Mouse (Mus musculus) forebrain, embryonic 15.5 days (tissue): ENCODE measurements around the gene Sh3bgrl. TPM values are rescaled to one million over a fixed set of nuclear protein-coding genes. Genes with fewer than 3 reads are reported as not detected.

Experiments
- ATAC-seq: fragments of 200-750 bp; cut with Nextera tagmentation; replicated peaks from 2 replicates; pipeline ENCODE4 v1.8.0; 2017; ENCODE audit warnings: mild to moderate bottlenecking, moderate TSS enrichment, moderate library complexity
- H3K27ac ChIP-seq: fragments of 300-500 bp; sonication (generic); replicated peaks from 2 replicates; pipeline ENCODE4 v1.5.1; 2015; ENCODE audit warnings: mild to moderate bottlenecking, inconsistent platforms
- H3K27me3 ChIP-seq: fragments of 300-500 bp; sonication (generic); 2 replicates; pipeline ENCODE4 v1.6.1; 2015; ENCODE audit warnings: inconsistent platforms
- H3K36me3 ChIP-seq: fragments of 300-500 bp; sonication (generic); 2 replicates; pipeline ENCODE4 v1.6.1; 2015; ENCODE audit warnings: mild to moderate bottlenecking, inconsistent platforms
- H3K4me1 ChIP-seq: fragments of 300-500 bp; sonication (generic); 2 replicates; pipeline ENCODE4 v1.6.1; 2015; ENCODE audit warnings: inconsistent platforms
- H3K4me2 ChIP-seq: fragments of 300-500 bp; sonication (generic); replicated peaks from 2 replicates; pipeline ENCODE4 v1.6.1; 2015; ENCODE audit warnings: mild to moderate bottlenecking, inconsistent platforms
- H3K4me3 ChIP-seq: fragments of 300-500 bp; sonication (generic); 2 replicates; pipeline ENCODE4 v1.5.1; 2015; ENCODE audit warnings: mild to moderate bottlenecking, inconsistent platforms
- H3K9ac ChIP-seq: fragments of 300-500 bp; sonication (generic); replicated peaks from 2 replicates; pipeline ENCODE4 v1.6.1; 2015; ENCODE audit warnings: mild to moderate bottlenecking, inconsistent platforms
- H3K9me3 ChIP-seq: fragments of 300-500 bp; sonication (generic); 2 replicates; pipeline ENCODE4 v1.6.1; 2016; ENCODE audit warnings: inconsistent platforms
- WGBS: fragments of 180-500 bp; shearing (Covaris S2); methylation state at CpG from one replicate; pipeline ENCODE4 v1.1.7; 2015; ENCODE audit warnings: mixed read lengths; 5-methylcytosine and 5-hydroxymethylcytosine counted together
- polyA plus RNA-seq: library from polyadenylated mRNA; unstranded; fragments of >200 nt; fragmentation: Nextera tagmentation; extraction: Ambion mirVana; gene quantifications from 2 replicates; pipeline ENCODE4 v1.2.1, GENCODE M21; 2015

Gene Sh3bgrl
- polyA plus RNA-seq, 1 experiment from 2014 or later, result 273 TPM

GRCm38 (mm10) chrX:109189607-109190006 is 94.4 kb downstream of the Sh3bgrl start:
- no peak overlapping the region for H3K9ac ChIP-seq
- H3K4me2 ChIP-seq, result no peak overlapping the region
- H3K9me3 ChIP-seq, result no peaks in the 10 kb centered on the region
- no peaks in the 10 kb centered on the region for H3K36me3 ChIP-seq
- H3K27ac ChIP-seq, result no peak overlapping the region
- ATAC-seq, result no peak
- 91% methylated on average over 4 of the region's 4 CpGs for WGBS
- no peaks in the 10 kb centered on the region for H3K27me3 ChIP-seq
- no peaks in the 10 kb centered on the region for H3K4me1 ChIP-seq
- H3K4me3 ChIP-seq, result no peak overlapping the region

- H3K4me3 ChIP-seq, result no peak overlapping the region
- no peaks in the 10 kb centered on the region for H3K36me3 ChIP-seq
- H3K4me1 ChIP-seq, result no peaks in the 10 kb centered on the region
- ATAC-seq, result no peak
- H3K4me2 ChIP-seq, result no peak overlapping the region
- H3K9me3 ChIP-seq, result no peaks in the 10 kb centered on the region
- no peak overlapping the region for H3K9ac ChIP-seq
- no peak overlapping the region for H3K27ac ChIP-seq
- H3K27me3 ChIP-seq, result no peaks in the 10 kb centered on the region
- 65% methylated on average over 4 of the region's 4 CpGs for WGBS
These were observed 95.8 kb downstream of the Sh3bgrl start for GRCm38 (mm10) chrX:109190969-109191368.

GRCm38 (mm10) chrX:109191436-109191835 is 96.3 kb downstream of the Sh3bgrl start:
- H3K4me2 ChIP-seq, result no peak overlapping the region
- WGBS, result 73% methylated on average over 4 of the region's 4 CpGs
- no peaks in the 10 kb centered on the region for H3K4me1 ChIP-seq
- H3K27me3 ChIP-seq, result no peaks in the 10 kb centered on the region
- H3K9me3 ChIP-seq, result no peaks in the 10 kb centered on the region
- H3K9ac ChIP-seq, result no peak overlapping the region
- no peak overlapping the region for H3K27ac ChIP-seq
- H3K36me3 ChIP-seq, result no peaks in the 10 kb centered on the region
- H3K4me3 ChIP-seq, result no peak overlapping the region
- ATAC-seq, result no peak

- 81% methylated on average over 4 of the region's 4 CpGs for WGBS
- Histone ChIP-seq H3K36me3 (no peaks in the 10 kb centered on the region), H3K4me1 (no peaks in the 10 kb centered on the region)
These were observed 101.3 kb downstream of the Sh3bgrl start, which contains the start of gene Gm6377 for GRCm38 (mm10) chrX:109196468-109196867. Gm6377 (plus strand) TSS chrX:109196756.

GRCm38 (mm10) chrX:109207843-109208242 is 112.7 kb downstream of the Sh3bgrl start:
- no peaks in the 10 kb centered on the region for H3K9me3 ChIP-seq
- H3K27ac ChIP-seq, result no peak overlapping the region
- H3K4me2 ChIP-seq, result no peak overlapping the region
- H3K27me3 ChIP-seq, result no peaks in the 10 kb centered on the region
- no peaks in the 10 kb centered on the region for H3K4me1 ChIP-seq
- H3K9ac ChIP-seq, result no peak overlapping the region
- no peak for ATAC-seq
- no peaks in the 10 kb centered on the region for H3K36me3 ChIP-seq
- H3K4me3 ChIP-seq, result no peak overlapping the region

More at GRCm38 (mm10) chrX:109196468-109196867, 101.3 kb downstream of the Sh3bgrl start, which contains the start of gene Gm6377:
- no peak within 1 kb of the TSS for H3K4me2 ChIP-seq
- H3K27me3 ChIP-seq, result no peaks in the 10 kb centered on the region
- no peaks in the 10 kb centered on the region for H3K9me3 ChIP-seq
- no peak within 1 kb of the TSS for H3K9ac ChIP-seq
- no peak within 1 kb of the TSS for H3K4me3 ChIP-seq
- ATAC-seq, result no peak
- no peak within 1 kb of the TSS for H3K27ac ChIP-seq

- H3K27me3 ChIP-seq, result no peaks in the 10 kb centered on the region
These were observed 133.6 kb downstream of the Sh3bgrl start for GRCm38 (mm10) chrX:109228720-109229119.

GRCm38 (mm10) chrX:109235383-109236036 is 140.3 kb downstream of the Sh3bgrl start:
- no peak for ATAC-seq

More at GRCm38 (mm10) chrX:109228720-109229119, 133.6 kb downstream of the Sh3bgrl start:
- WGBS, result 100% methylated on average over 1 of the region's 1 CpGs
- Histone ChIP-seq H3K4me3 (no peak overlapping the region), H3K9ac (no peak overlapping the region), H3K4me1 (no peaks in the 10 kb centered on the region), H3K9me3 (no peaks in the 10 kb centered on the region), H3K36me3 (no peaks in the 10 kb centered on the region), H3K4me2 (no peak overlapping the region), H3K27ac (no peak overlapping the region)
- no peak for ATAC-seq

GRCm38 (mm10) chrX:109238163-109238562 is 143.0 kb downstream of the Sh3bgrl start:
- Histone ChIP-seq H3K27me3 (no peaks in the 10 kb centered on the region), H3K36me3 (no peaks in the 10 kb centered on the region), H3K27ac (no peak overlapping the region), H3K4me3 (no peak overlapping the region), H3K9ac (no peak overlapping the region), H3K4me2 (no peak overlapping the region), H3K9me3 (no peaks in the 10 kb centered on the region), H3K4me1 (no peaks in the 10 kb centered on the region)
- no peak for ATAC-seq

More at GRCm38 (mm10) chrX:109235383-109236036, 140.3 kb downstream of the Sh3bgrl start:
- Histone ChIP-seq H3K9me3 (no peaks in the 10 kb centered on the region), H3K4me2 (no peak overlapping the region), H3K27me3 (no peaks in the 10 kb centered on the region), H3K36me3 (no peaks in the 10 kb centered on the region), H3K9ac (no peak overlapping the region), H3K4me3 (no peak overlapping the region), H3K4me1 (no peaks in the 10 kb centered on the region), H3K27ac (no peak overlapping the region)
- WGBS, result 89% methylated on average over 3 of the region's 3 CpGs

Other genes with a start within 250 kb of the Sh3bgrl start
- 19.7 and 21.0 TPM in 2 replicates for gene Hmgn5, start 82.0 kb upstream of the Sh3bgrl start, polyA plus RNA-seq
- gene Gm6377, start 101.4 kb downstream of the Sh3bgrl start, polyA plus RNA-seq, result not detected in 2 replicates